Mouse (Mus musculus) stomach, postnatal 0 days (tissue): Measurements from ENCODE around the gene Kcna3. TPM values are rescaled to one million over a fixed set of nuclear protein-coding genes. Genes with fewer than 3 reads are reported as not detected.

Experiments used
- ATAC-seq: fragments of 200-750 bp; cut with Nextera tagmentation; 2 replicates; pipeline ENCODE4 v1.8.0; 2017; ENCODE audit not compliant: low FRiP score, low TSS enrichment
- DNase-seq: peaks from one replicate; pipeline ENCODE4 v3.0.0-alpha.2; 2016; ENCODE audit warnings: low spot score
- H3K27ac ChIP-seq: fragments of 300-500 bp; sonication (generic); replicated peaks from 2 replicates; pipeline ENCODE4 v1.5.1; 2014; ENCODE audit warnings: mild to moderate bottlenecking, control low read depth
- H3K27me3 ChIP-seq: fragments of 300-500 bp; sonication (generic); 2 replicates; pipeline ENCODE4 v1.6.1; 2014; ENCODE audit warnings: low read length; ENCODE audit not compliant: control insufficient read depth, insufficient read depth
- H3K36me3 ChIP-seq: fragments of 300-500 bp; sonication (generic); 2 replicates; pipeline ENCODE4 v1.6.1; 2014; ENCODE audit warnings: low read length, mixed read lengths; ENCODE audit not compliant: control insufficient read depth, insufficient read depth
- H3K4me1 ChIP-seq: fragments of 300-500 bp; sonication (generic); replicated peaks from 2 replicates; pipeline ENCODE4 v1.6.1; 2014; ENCODE audit warnings: antibody characterized with exemption; ENCODE audit not compliant: control insufficient read depth, insufficient read depth
- H3K4me2 ChIP-seq: fragments of 300-500 bp; sonication (generic); replicated peaks from 2 replicates; pipeline ENCODE4 v1.6.1; 2014; ENCODE audit warnings: low read depth, mild to moderate bottlenecking, control low read depth, moderate library complexity
- H3K4me3 ChIP-seq: fragments of 300-500 bp; sonication (generic); 2 replicates; pipeline ENCODE4 v1.5.1; 2014; ENCODE audit warnings: low read depth, low read length, control low read depth
- H3K9ac ChIP-seq: fragments of 300-500 bp; sonication (generic); 2 replicates; pipeline ENCODE4 v1.6.1; 2014; ENCODE audit warnings: mild to moderate bottlenecking, low read length, control low read depth, mixed read lengths
- H3K9me3 ChIP-seq: fragments of 300-500 bp; sonication (generic); 2 replicates; pipeline ENCODE4 v1.6.1; 2016; ENCODE audit warnings: low read length; ENCODE audit not compliant: control insufficient read depth
- CTCF ChIP-seq: IDR thresholded peaks from 2 replicates; pipeline ENCODE4 v1.5.1; 2016; ENCODE audit warnings: antibody characterized with exemption, low read depth, mild to moderate bottlenecking, moderate library complexity
- EP300 ChIP-seq: optimal IDR thresholded peaks from 2 replicates; pipeline ENCODE3; 2016; ENCODE audit warnings: antibody characterized with exemption
- WGBS: fragments of 180-500 bp; shearing (Covaris S2); extraction: QIAGEN DNeasy Blood & Tissue Kit; methylation state at CpG from one replicate; pipeline ENCODE4 v1.1.7; 2014; 5-methylcytosine and 5-hydroxymethylcytosine counted together
- polyA plus RNA-seq: library from polyadenylated mRNA; unstranded; fragments of >200 nt; fragmentation: Nextera tagmentation; extraction: Ambion mirVana; gene quantifications from 2 replicates; pipeline ENCODE4 v1.2.1, GENCODE M21; 2015

Kcna3 gene
- polyA plus RNA-seq, result 0.15 and 0.34 TPM in 2 replicates

DNA sequence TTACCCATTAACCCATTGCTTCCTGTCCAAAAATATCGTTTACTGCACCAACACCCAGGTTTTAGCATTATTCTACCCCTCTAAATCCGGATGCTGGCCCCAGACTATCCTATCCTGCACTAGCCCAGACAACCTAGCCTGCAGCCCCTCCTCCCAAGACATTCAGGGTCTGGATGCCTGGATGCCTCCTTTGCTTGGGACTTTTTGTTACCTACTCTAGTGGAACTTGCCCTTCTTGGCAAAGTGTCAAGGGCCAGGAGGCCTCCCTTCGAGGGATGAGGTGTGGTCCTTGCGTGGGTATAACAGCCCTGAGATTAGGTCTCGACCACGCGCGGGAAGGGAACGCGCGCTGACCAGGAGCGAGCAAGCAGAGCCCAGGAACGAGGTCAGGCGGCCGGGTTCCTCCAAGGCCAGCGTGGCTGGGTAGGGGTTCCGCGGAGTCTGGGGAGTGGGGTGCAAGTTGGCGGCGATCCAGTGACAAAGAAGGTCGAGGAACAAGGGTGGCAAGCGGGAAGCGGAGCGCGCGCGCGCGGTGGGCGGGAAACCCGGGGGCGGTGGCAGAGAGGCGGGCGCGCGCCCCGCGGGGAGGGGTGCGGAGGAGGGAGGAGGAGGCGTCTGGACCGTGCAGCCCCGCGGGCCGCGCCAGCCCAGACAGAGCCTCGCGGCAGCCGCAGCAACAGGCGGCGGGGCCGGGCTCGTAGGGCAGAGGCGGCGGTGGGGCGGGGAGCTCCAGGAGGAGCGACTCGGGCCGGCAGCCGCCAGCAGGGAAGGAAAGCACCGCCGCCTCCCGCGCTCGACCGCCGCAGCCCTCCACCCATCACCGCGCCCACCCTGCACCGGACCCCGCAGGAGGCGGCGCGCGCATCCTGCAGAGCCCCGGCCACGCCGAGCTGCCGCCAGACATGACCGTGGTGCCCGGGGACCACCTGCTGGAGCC, at the start of gene Kcna3:
Gene Kcna3 (plus strand): TSS at position 649 of the 937 bp plus-strand sequence.
- Histone ChIP-seq H3K27ac (no peak within 1 kb of the TSS), H3K4me2 (peak within 1 kb of the TSS; percentile 99), H3K4me1 (no peaks in the 10 kb centered on the region), H3K4me3 (peak within 1 kb of the TSS; percentile 61), H3K9me3 (no peaks in the 10 kb centered on the region), H3K27me3 (no peaks in the 10 kb centered on the region), H3K9ac (peak within 1 kb of the TSS; percentile 61), H3K36me3 (no peaks in the 10 kb centered on the region)
- TF ChIP-seq EP300, result no peak
- no peak for TF ChIP-seq CTCF
- DNase-seq (peak; percentile 76), ATAC-seq (peak; percentile 93)
- WGBS, result 2% methylated on average over 72 of the region's 80 CpGs

DNA sequence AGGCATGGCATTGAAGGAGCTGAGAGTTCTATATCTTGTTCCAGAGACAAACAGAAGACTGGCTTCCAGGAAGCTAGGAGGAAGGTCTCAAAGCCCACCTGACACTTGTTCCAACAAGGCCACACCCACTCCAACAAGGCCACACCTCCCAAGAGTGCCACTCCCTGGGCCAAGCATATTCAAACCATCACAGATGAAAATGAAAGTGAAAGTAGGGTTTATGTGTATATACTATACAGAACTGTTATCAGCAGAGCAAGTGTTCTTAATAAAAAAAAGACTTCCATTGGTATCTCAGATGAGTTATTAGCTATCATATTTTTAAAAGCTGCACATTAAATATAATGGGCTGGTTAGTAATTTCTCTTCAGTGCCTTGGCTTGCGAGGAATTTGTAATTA, 44.6 kb upstream of the Kcna3 start:
- Histone ChIP-seq H3K4me2 (no peak overlapping the region), H3K27ac (no peak overlapping the region), H3K9me3 (no peaks in the 10 kb centered on the region), H3K36me3 (no peaks in the 10 kb centered on the region), H3K4me3 (no peak overlapping the region), H3K27me3 (no peaks in the 10 kb centered on the region), H3K9ac (no peak overlapping the region), H3K4me1 (no peaks in the 10 kb centered on the region)
- no peak for ATAC-seq
- TF ChIP-seq EP300 (no peak), CTCF (no peak)
- DNase-seq, result no peak
- WGBS, result 78% methylated on average over 1 of the region's 1 CpGs

DNA sequence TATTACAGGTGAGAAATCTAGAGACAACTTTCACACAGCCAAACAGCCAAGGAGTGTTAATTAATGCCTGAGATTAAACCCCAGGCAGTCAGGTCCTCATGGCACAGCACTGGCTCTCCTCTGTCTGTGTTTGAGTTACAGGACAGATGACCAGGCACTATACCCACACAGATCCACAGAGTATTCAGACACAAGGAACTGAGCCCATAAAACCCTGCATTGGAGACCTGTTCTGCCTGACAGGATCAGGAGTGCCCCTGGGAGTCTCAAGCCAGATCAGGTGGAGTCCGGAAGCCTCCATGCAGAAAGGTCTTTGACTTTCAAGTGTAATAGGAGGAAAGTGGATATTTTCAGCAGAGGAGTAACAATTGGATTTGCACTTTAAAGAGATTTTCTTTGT, 40.6 kb upstream of the Kcna3 start:
- DNase-seq (no peak), ATAC-seq (no peak)
- WGBS, result 57% methylated on average over 1 of the region's 1 CpGs
- TF ChIP-seq CTCF (no peak), EP300 (no peak)
- no peak overlapping the region for H3K27ac ChIP-seq
- no peaks in the 10 kb centered on the region for H3K4me1 ChIP-seq
- H3K27me3 ChIP-seq, result no peaks in the 10 kb centered on the region
- no peak overlapping the region for H3K4me2 ChIP-seq
- no peaks in the 10 kb centered on the region for H3K9me3 ChIP-seq
- H3K4me3 ChIP-seq, result no peak overlapping the region
- no peak overlapping the region for H3K9ac ChIP-seq
- no peaks in the 10 kb centered on the region for H3K36me3 ChIP-seq

DNA sequence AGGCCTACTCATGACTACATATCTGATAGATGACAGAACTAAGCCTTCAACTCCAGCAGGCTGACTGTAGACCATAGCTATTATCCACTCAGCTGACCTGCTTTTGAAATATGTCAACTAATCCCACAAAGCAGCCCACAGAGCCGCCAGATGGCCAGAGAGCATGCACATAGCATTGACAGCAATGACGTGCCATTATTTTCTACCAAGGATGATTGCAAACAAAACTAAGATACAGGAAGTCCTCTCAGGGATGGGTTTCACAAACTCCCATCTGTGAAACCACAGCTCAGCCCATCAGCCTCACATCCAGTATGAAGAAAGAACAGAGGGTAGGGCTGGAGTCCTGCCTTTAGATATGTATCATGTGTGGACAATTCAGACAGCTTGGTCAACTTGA, 39.8 kb upstream of the Kcna3 start:
- 54% methylated on average over 2 of the region's 2 CpGs for WGBS
- Histone ChIP-seq H3K4me1 (no peaks in the 10 kb centered on the region), H3K9ac (no peak overlapping the region), H3K27me3 (no peaks in the 10 kb centered on the region), H3K36me3 (no peaks in the 10 kb centered on the region), H3K27ac (no peak overlapping the region), H3K9me3 (no peaks in the 10 kb centered on the region), H3K4me2 (no peak overlapping the region), H3K4me3 (no peak overlapping the region)
- TF ChIP-seq CTCF, result no peak
- DNase-seq, result no peak
- no peak for ATAC-seq

DNA sequence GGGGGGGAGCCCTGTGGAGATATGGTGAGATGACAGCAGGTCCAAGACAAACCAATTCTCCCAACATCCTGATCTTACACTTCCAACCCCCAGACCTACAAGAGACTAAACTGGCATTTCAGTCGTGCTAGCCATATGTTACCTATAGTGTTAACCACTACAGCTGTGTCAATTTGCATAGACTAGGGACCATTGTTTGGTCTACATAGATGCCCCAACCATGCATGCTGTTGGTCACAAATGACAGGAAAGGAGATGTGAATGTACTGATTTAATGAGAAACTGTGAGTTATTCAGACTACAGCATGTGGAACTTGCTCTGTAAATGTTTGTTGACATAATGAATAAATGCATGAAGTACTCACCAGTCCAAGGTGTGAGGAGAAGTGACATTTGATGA, 37.6 kb upstream of the Kcna3 start:
- TF ChIP-seq CTCF (no peak), EP300 (no peak)
- Histone ChIP-seq H3K9me3 (no peaks in the 10 kb centered on the region), H3K4me3 (no peak overlapping the region), H3K4me2 (no peak overlapping the region), H3K4me1 (no peaks in the 10 kb centered on the region), H3K9ac (no peak overlapping the region), H3K36me3 (no peaks in the 10 kb centered on the region), H3K27ac (no peak overlapping the region), H3K27me3 (no peaks in the 10 kb centered on the region)
- DNase-seq (no peak), ATAC-seq (no peak)
- 40% methylated on average over 1 of the region's 1 CpGs for WGBS

DNA sequence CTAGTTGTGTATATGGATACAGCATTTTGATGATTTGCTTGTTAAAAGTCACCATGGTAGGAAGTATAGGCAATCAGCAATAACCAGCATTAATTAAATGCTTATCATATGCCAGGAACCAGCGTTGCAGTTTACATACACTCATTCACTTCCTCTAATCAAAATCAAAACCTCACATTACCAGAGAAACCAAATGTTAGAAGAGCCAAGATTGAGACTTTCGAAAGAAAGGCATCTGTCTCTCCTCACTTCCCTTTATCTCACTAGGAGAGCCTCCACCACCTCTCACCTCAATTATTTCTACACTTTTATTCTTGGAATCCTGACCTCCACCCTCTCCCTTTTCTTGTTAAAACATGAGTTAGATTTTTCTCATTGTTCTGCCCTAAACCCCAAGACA, 35.8 kb upstream of the Kcna3 start:
- no peaks in the 10 kb centered on the region for H3K27me3 ChIP-seq
- no peaks in the 10 kb centered on the region for H3K4me1 ChIP-seq
- H3K9ac ChIP-seq, result no peak overlapping the region
- no peak for TF ChIP-seq CTCF
- no peak for TF ChIP-seq EP300
- ATAC-seq (no peak), DNase-seq (no peak)
- no peak overlapping the region for H3K4me2 ChIP-seq
- 54% methylated on average over 2 of the region's 2 CpGs for WGBS
- no peak overlapping the region for H3K27ac ChIP-seq
- no peaks in the 10 kb centered on the region for H3K9me3 ChIP-seq
- no peaks in the 10 kb centered on the region for H3K36me3 ChIP-seq
- H3K4me3 ChIP-seq, result no peak overlapping the region
